Mouse (Mus musculus): ENCODE measurements at regions not wholly inside any gene's neighbourhood (a gene's known extent, or its start where the extent isn't known, plus 50 kb on each side); places are given as distances from the start of the nearest gene placed in this dataset.

DNA sequence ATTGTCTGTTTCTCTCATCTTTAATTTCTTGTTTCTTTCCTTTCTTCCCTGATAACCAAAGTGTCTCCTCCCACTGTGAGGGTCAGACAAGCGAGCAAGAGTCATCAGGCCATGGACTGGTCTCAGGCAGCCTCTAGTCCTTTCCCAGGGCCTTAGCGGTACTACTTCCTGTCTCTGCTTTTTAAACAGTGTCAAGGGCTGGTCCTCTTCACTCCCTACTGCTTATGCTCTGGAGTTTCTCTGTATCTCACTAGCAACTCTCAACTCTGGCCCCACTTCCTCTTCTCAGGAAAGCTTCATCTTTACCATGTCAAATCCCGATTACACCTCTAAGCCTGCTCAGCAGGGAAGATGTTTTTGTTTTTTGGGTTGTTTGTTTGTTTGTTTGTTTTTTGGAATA is 124.1 kb downstream of the Pten start:
- H3K4me3 ChIP-seq (replicated peaks; ENCODE audit: control insufficient read depth, low read depth, low read length): no peak overlapping the region
- WGBS: 48% methylated on average over 3 of the region's 3 CpGs
- peaks cover 1% of the 10 kb centered on the region; the same call in 1 of the 2 replicates for H3K4me1 ChIP-seq (ENCODE audit: control insufficient read depth, insufficient read depth, low read length)
- H3K27ac ChIP-seq (ENCODE audit: control insufficient read depth, insufficient read depth, low read depth, low read length, poor library complexity): no peak overlapping the region
- TF ChIP-seq CTCF (IDR thresholded peaks at IDR 0.05; ENCODE audit: control insufficient read depth, insufficient read depth, low read length): no peak
- no peak for TF ChIP-seq POLR2A (IDR thresholded peaks at IDR 0.05; ENCODE audit: borderline replicate concordance, control insufficient read depth, low read depth, low read length)

DNA sequence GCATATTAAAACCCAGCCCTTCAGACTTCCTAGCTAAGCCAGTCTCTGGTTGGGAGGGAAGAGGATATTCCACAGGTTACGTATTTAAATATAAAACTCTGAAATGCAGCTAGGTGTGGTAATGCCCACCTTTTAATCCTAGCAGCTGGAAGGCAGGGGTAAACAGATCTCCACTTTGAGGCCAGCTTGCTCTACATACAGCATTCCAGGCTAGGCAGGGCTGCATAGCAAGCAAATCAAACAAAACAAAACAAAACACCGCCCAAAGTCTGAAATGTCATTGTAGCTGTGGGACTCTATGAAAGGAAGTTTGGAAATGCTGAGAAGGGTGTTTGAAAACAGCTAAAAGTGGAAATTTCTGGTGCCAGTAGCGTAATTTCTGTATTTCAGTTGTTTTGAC is 127.0 kb downstream of the Pten start:
- TF ChIP-seq POLR2A (IDR thresholded peaks at IDR 0.05; ENCODE audit: borderline replicate concordance, control insufficient read depth, low read depth, low read length) (no peak), CTCF (IDR thresholded peaks at IDR 0.05; ENCODE audit: control insufficient read depth, insufficient read depth, low read length) (no peak)
- Histone ChIP-seq H3K27ac (ENCODE audit: control insufficient read depth, insufficient read depth, low read depth, low read length, poor library complexity) (no peak overlapping the region), H3K4me3 (replicated peaks; ENCODE audit: control insufficient read depth, low read depth, low read length) (no peak overlapping the region), H3K4me1 (ENCODE audit: control insufficient read depth, insufficient read depth, low read length) (peaks cover 3% of the 10 kb centered on the region; the same call in 1 of the 2 replicates)
- 68% methylated on average over 3 of the region's 3 CpGs for WGBS

- Histone ChIP-seq H3K27ac (ENCODE audit: control insufficient read depth, insufficient read depth, low read depth, low read length, poor library complexity) (no peak overlapping the region), H3K4me3 (replicated peaks; ENCODE audit: control insufficient read depth, low read depth, low read length) (no peak overlapping the region), H3K4me1 (ENCODE audit: control insufficient read depth, insufficient read depth, low read length) (peaks cover 3% of the 10 kb centered on the region; the same call in 1 of the 2 replicates)
- WGBS: 88% methylated on average over 12 of the region's 12 CpGs
- TF ChIP-seq CTCF (IDR thresholded peaks at IDR 0.05; ENCODE audit: control insufficient read depth, insufficient read depth, low read length): no peak
- TF ChIP-seq POLR2A (IDR thresholded peaks at IDR 0.05; ENCODE audit: borderline replicate concordance, control insufficient read depth, low read depth, low read length): no peak
Observed at GRCm38 (mm10) chr19:32885481-32886131, 128.3 kb downstream of the Pten start.

DNA sequence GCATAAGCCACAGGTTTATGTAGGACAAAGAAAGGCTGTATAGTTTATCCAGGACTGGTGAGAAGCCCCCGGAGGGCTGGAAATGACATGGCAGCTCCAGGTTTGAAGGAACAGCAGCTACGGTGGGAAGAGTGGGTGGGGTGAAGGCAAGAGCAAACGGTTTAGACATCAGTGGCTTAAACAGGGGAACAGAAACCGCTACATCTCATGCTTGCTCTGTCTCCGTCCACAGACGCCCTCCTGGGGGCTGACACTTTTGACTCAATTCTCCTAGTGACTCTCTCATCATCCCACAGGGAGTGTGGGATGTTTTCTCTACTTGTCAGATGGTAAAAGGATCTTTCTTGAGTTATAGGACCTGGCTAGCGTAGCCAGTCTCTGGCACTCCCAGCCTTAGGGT is 129.9 kb downstream of the Pten start:
- Histone ChIP-seq H3K27ac (ENCODE audit: control insufficient read depth, insufficient read depth, low read depth, low read length, poor library complexity) (no peak overlapping the region), H3K4me1 (ENCODE audit: control insufficient read depth, insufficient read depth, low read length) (peaks cover 4% of the 10 kb centered on the region; the same call in 1 of the 2 replicates), H3K4me3 (replicated peaks; ENCODE audit: control insufficient read depth, low read depth, low read length) (no peak overlapping the region)
- WGBS: 63% methylated on average over 7 of the region's 7 CpGs
- TF ChIP-seq POLR2A (IDR thresholded peaks at IDR 0.05; ENCODE audit: borderline replicate concordance, control insufficient read depth, low read depth, low read length) (no peak), CTCF (IDR thresholded peaks at IDR 0.05; ENCODE audit: control insufficient read depth, insufficient read depth, low read length) (no peak)

GRCm38 (mm10) chr19:32888616-32889305 is 131.5 kb downstream of the Pten start:
- TF ChIP-seq CTCF (IDR thresholded peaks at IDR 0.05; ENCODE audit: control insufficient read depth, insufficient read depth, low read length) (no peak), POLR2A (IDR thresholded peaks at IDR 0.05; ENCODE audit: borderline replicate concordance, control insufficient read depth, low read depth, low read length) (no peak)
- no peak overlapping the region for H3K27ac ChIP-seq (ENCODE audit: control insufficient read depth, insufficient read depth, low read depth, low read length, poor library complexity)
- H3K4me1 ChIP-seq (ENCODE audit: control insufficient read depth, insufficient read depth, low read length): peaks cover 2% of the 10 kb centered on the region; the same call in 1 of the 2 replicates
- whole genome bisulfite sequencing: 50% methylated on average over 12 of the region's 12 CpGs
- no peak overlapping the region for H3K4me3 ChIP-seq (replicated peaks; ENCODE audit: control insufficient read depth, low read depth, low read length)

- H3K4me3 ChIP-seq (replicated peaks; ENCODE audit: control insufficient read depth, low read depth, low read length): no peak overlapping the region
- 55% methylated on average over 6 of the region's 6 CpGs for WGBS
- no peak for TF ChIP-seq CTCF (IDR thresholded peaks at IDR 0.05; ENCODE audit: control insufficient read depth, insufficient read depth, low read length)
- no peak for TF ChIP-seq POLR2A (IDR thresholded peaks at IDR 0.05; ENCODE audit: borderline replicate concordance, control insufficient read depth, low read depth, low read length)
- peaks cover 2% of the 10 kb centered on the region; the same call in 1 of the 2 replicates for H3K4me1 ChIP-seq (ENCODE audit: control insufficient read depth, insufficient read depth, low read length)
- no peak overlapping the region for H3K27ac ChIP-seq (ENCODE audit: control insufficient read depth, insufficient read depth, low read depth, low read length, poor library complexity)
Observed at GRCm38 (mm10) chr19:32890801-32891200, 133.5 kb downstream of the Pten start.

DNA sequence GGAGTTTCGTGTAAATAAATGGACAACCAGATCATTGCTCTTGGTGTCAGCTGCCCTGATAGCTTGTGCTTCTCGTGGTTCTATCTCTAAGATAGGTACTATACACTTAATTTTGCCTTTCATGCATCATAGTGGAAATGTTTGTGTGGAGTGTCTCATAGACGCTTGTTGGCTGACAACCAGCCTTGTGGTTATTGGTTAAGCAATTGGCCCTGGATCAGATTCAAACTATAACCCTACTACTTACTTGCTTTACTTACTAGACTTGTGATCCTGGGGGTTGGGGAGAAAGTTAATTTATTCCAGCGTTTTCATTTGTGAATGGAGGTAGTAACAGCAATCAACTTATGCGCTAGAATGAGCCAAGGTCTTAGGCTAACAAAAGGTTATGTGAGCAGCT is 135.2 kb downstream of the Pten start:
- Histone ChIP-seq H3K4me3 (replicated peaks; ENCODE audit: control insufficient read depth, low read depth, low read length) (no peak overlapping the region), H3K27ac (ENCODE audit: control insufficient read depth, insufficient read depth, low read depth, low read length, poor library complexity) (no peak overlapping the region), H3K4me1 (ENCODE audit: control insufficient read depth, insufficient read depth, low read length) (peaks cover 2% of the 10 kb centered on the region; the same call in 1 of the 2 replicates)
- TF ChIP-seq POLR2A (IDR thresholded peaks at IDR 0.05; ENCODE audit: borderline replicate concordance, control insufficient read depth, low read depth, low read length): no peak
- TF ChIP-seq CTCF (IDR thresholded peaks at IDR 0.05; ENCODE audit: control insufficient read depth, insufficient read depth, low read length): no peak
- 63% methylated on average over 5 of the region's 5 CpGs for WGBS

GRCm38 (mm10) chr19:32903454-32904108 is 146.3 kb downstream of the Pten start:
- H3K4me3 ChIP-seq (replicated peaks; ENCODE audit: control insufficient read depth, low read depth, low read length): no peak overlapping the region
- WGBS: 13% methylated on average over 7 of the region's 7 CpGs
- no peak for TF ChIP-seq CTCF (IDR thresholded peaks at IDR 0.05; ENCODE audit: control insufficient read depth, insufficient read depth, low read length)
- no peak for TF ChIP-seq POLR2A (IDR thresholded peaks at IDR 0.05; ENCODE audit: borderline replicate concordance, control insufficient read depth, low read depth, low read length)
- peaks cover 13% of the 10 kb centered on the region for H3K4me1 ChIP-seq (ENCODE audit: control insufficient read depth, insufficient read depth, low read length)
- H3K27ac ChIP-seq (ENCODE audit: control insufficient read depth, insufficient read depth, low read depth, low read length, poor library complexity): peak overlapping the region; percentile 61; the same call in 1 of the 2 replicates

Data from bone marrow, adult 2 months (tissue).